Mouse (Mus musculus): ENCODE data around the gene Trim61.
A peak's percentile ranks its signal among the peaks of the same experiment; 100 is the strongest.
"Not testable (repeated sequence)": the region's sequence is repeated elsewhere in the genome, so short reads cannot be mapped to it uniquely, and the experiment has no call there.

Trim61 gene

GRCm38 (mm10) chr8:65018423-65018822 lies at the start of gene Trim61, which contains the start of gene Trim60:
Gene Trim61, minus strand, starts transcription at chr8:65018523.
Gene Trim60, minus strand, starts transcription at chr8:65018584.
- no peak for DNase-seq (ENCODE audit: inconsistent age in 2 of 2, low spot score in 1 of 2)

- peak in 1 of 2 experiments; percentile 26 for DNase-seq (ENCODE audit: inconsistent age in 2 of 2, low spot score in 1 of 2)
Observed at GRCm38 (mm10) chr8:65067694-65068472, 49.6 kb upstream of the Trim61 start.

GRCm38 (mm10) chr8:65067031-65067430 lies 48.7 kb upstream of the Trim61 start:
- no peak for DNase-seq (ENCODE audit: inconsistent age in 2 of 2, low spot score in 1 of 2)

- no peak for DNase-seq (ENCODE audit: inconsistent age in 2 of 2, low spot score in 1 of 2)
Observed at GRCm38 (mm10) chr8:65065622-65066021, 47.3 kb upstream of the Trim61 start.

- DNase-seq (ENCODE audit: inconsistent age in 2 of 2, low spot score in 1 of 2), result no peak
Observed at GRCm38 (mm10) chr8:65064071-65064470, 45.7 kb upstream of the Trim61 start.

GRCm38 (mm10) chr8:65062195-65062594 lies 43.9 kb upstream of the Trim61 start:
- DNase-seq (ENCODE audit: inconsistent age in 2 of 2, low spot score in 1 of 2), result no peak

GRCm38 (mm10) chr8:65056722-65057121 lies 38.4 kb upstream of the Trim61 start:
- no peak for DNase-seq (ENCODE audit: inconsistent age in 2 of 2, low spot score in 1 of 2)

- no peak for DNase-seq (ENCODE audit: inconsistent age in 2 of 2, low spot score in 1 of 2)
Observed at GRCm38 (mm10) chr8:65053968-65054367, 35.6 kb upstream of the Trim61 start.

- no peak for DNase-seq (ENCODE audit: inconsistent age in 2 of 2, low spot score in 1 of 2)
Observed at GRCm38 (mm10) chr8:65053554-65053953, 35.2 kb upstream of the Trim61 start.

- no peak for DNase-seq (ENCODE audit: inconsistent age in 2 of 2, low spot score in 1 of 2)
Observed at GRCm38 (mm10) chr8:65047801-65048200, 29.5 kb upstream of the Trim61 start.

- no peak for DNase-seq (ENCODE audit: inconsistent age in 2 of 2, low spot score in 1 of 2)
Observed at GRCm38 (mm10) chr8:65047193-65047592, 28.9 kb upstream of the Trim61 start.

GRCm38 (mm10) chr8:65046565-65046964 lies 28.2 kb upstream of the Trim61 start:
- DNase-seq (ENCODE audit: inconsistent age in 2 of 2, low spot score in 1 of 2), result no peak

- peak; percentile 6 to 44 for DNase-seq (ENCODE audit: inconsistent age in 2 of 2, low spot score in 1 of 2)
Observed at GRCm38 (mm10) chr8:65037117-65037533, 18.8 kb upstream of the Trim61 start, which contains the start of gene Apela. Gene Apela, minus strand, starts transcription at chr8:65037336.

GRCm38 (mm10) chr8:65034136-65034535 lies 15.8 kb upstream of the Trim61 start:
- DNase-seq (ENCODE audit: inconsistent age in 2 of 2, low spot score in 1 of 2), result no peak

- no peak for DNase-seq (ENCODE audit: inconsistent age in 2 of 2, low spot score in 1 of 2)
Observed at GRCm38 (mm10) chr8:65033056-65033455, 14.7 kb upstream of the Trim61 start.

GRCm38 (mm10) chr8:65032107-65032506 lies 13.8 kb upstream of the Trim61 start:
- DNase-seq (ENCODE audit: inconsistent age in 2 of 2, low spot score in 1 of 2), result no peak

GRCm38 (mm10) chr8:65030735-65031485 lies 12.6 kb upstream of the Trim61 start:
- no peak for DNase-seq (ENCODE audit: inconsistent age in 2 of 2, low spot score in 1 of 2)

GRCm38 (mm10) chr8:65029776-65030175 lies 11.5 kb upstream of the Trim61 start:
- no peak for DNase-seq (ENCODE audit: inconsistent age in 2 of 2, low spot score in 1 of 2)

- no peak for DNase-seq (ENCODE audit: inconsistent age in 2 of 2, low spot score in 1 of 2)
Observed at GRCm38 (mm10) chr8:65028959-65029686, 10.8 kb upstream of the Trim61 start.

- peak; percentile 44 to 86 for DNase-seq (ENCODE audit: inconsistent age in 2 of 2, low spot score in 1 of 2)
Observed at GRCm38 (mm10) chr8:65022485-65022884, 4.2 kb upstream of the Trim61 start.

GRCm38 (mm10) chr8:65007616-65008015 lies 10.7 kb downstream of the Trim61 start:
- DNase-seq (ENCODE audit: inconsistent age in 2 of 2, low spot score in 1 of 2), result not testable (repeated sequence)
